22 mouse cellular contexts compared by ENCODE assay signal in the genomic region with DNA sequence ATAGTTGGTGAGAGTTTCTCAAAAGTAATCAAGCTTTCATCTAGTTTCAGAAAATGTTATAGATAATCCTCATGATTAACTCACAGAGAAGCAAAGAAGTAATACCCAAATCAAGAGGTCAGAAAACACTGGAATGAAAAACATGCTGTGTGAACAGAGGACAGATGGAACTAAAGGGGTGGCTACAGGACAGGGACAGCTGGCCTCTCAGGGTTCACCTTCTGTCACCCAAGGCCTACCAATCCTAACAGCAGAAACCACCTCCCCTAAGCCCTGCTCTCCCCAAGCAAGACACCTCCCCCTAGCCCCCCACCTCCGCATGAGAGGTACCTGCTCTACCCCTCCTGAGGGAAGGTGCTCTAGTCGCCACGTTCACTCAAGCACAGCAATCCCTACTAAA.
"Had no signal": no experiment of that assay in that cellular context is flagged by ENCODE, and none has a peak within 500 bp of the region (broad histone marks: within the 10 kb centered on the region; RNA-seq: fewer than 3 reads in every experiment).

No protein-coding gene starts in this region.

- H3K9ac ChIP-seq: kidney, embryonic 15.5 days; liver, embryonic 12.5 days; liver, embryonic 15.5 days; lung, embryonic 15.5 days; midbrain, embryonic 13.5 days; neural tube, embryonic 13.5 days; stomach, embryonic 15.5 days had no signal

- H3K27me3 ChIP-seq: kidney, embryonic 15.5 days; liver, embryonic 12.5 days; liver, embryonic 15.5 days; lung, embryonic 15.5 days; megakaryocyte, embryonic 14.5 days; neural tube, embryonic 13.5 days; stomach, embryonic 15.5 days had no signal

- H3K4me3 ChIP-seq: kidney, embryonic 15.5 days; left cerebral cortex, adult 2 months; liver, embryonic 12.5 days; liver, embryonic 15.5 days; lung, embryonic 15.5 days; megakaryocyte, embryonic 14.5 days; midbrain, embryonic 10.5 days; midbrain, embryonic 13.5 days; myocyte; neural tube, embryonic 13.5 days; stomach, embryonic 15.5 days had no signal

- DNase-seq: kidney, adult 2 months; kidney, postnatal 36 days; layer of hippocampus, postnatal 36 days; lung, adult 18-20 months; lung, postnatal 10 days; lung, postnatal 36 days; retina, postnatal 1 day; right cerebral cortex, postnatal 25 days; spleen, adult 18-20 months; thymus, postnatal 25 days had no signal

- ATAC-seq: liver, embryonic 12.5 days; midbrain, embryonic 13.5 days; midbrain, embryonic 16.5 days had no signal

- H3K4me1 ChIP-seq: liver, embryonic 12.5 days; liver, embryonic 15.5 days; megakaryocyte, embryonic 14.5 days; stomach, embryonic 15.5 days had no signal

- H3K36me3 ChIP-seq: liver, embryonic 12.5 days; liver, embryonic 15.5 days; lung, embryonic 15.5 days; midbrain, embryonic 10.5 days; midbrain, embryonic 13.5 days; neural tube, embryonic 13.5 days; stomach, embryonic 15.5 days had no signal

- H3K9me3 ChIP-seq: kidney, embryonic 15.5 days; liver, embryonic 12.5 days; liver, embryonic 15.5 days; lung, embryonic 15.5 days; megakaryocyte, embryonic 14.5 days; midbrain, embryonic 10.5 days; midbrain, embryonic 13.5 days; neural tube, embryonic 13.5 days; stomach, embryonic 15.5 days had no signal

- H3K27ac ChIP-seq: kidney, embryonic 15.5 days; left cerebral cortex, adult 2 months; liver, embryonic 12.5 days; liver, embryonic 15.5 days; lung, embryonic 15.5 days; midbrain, embryonic 10.5 days; midbrain, embryonic 13.5 days; neural tube, embryonic 13.5 days; stomach, embryonic 15.5 days had no signal

- H3K4me2 ChIP-seq: kidney, embryonic 15.5 days; liver, embryonic 12.5 days; liver, embryonic 15.5 days; lung, embryonic 15.5 days; midbrain, embryonic 13.5 days; neural tube, embryonic 13.5 days; stomach, embryonic 15.5 days had no signal
